Mouse (Mus musculus) thymus, adult 2 months (tissue): Measurements from ENCODE around the gene Gabrr1.

Experiments used
- CTCF ChIP-seq: fragments of 200-500 bp; IDR thresholded peaks from 2 replicates; pipeline ENCODE4 v1.5.1; 2012; ENCODE audit warnings: mild to moderate bottlenecking, control low read depth, low read length, moderate library complexity, borderline replicate concordance; ENCODE audit not compliant: control insufficient read depth, poor library complexity, insufficient read depth; ENCODE audit errors: extremely low read depth
- POLR2A ChIP-seq: fragments of 200-500 bp; IDR thresholded peaks from 2 replicates; pipeline ENCODE4 v1.6.1; 2012; ENCODE audit warnings: mild to moderate bottlenecking, low read length, control low read depth, moderate library complexity; ENCODE audit not compliant: control insufficient read depth, poor library complexity, insufficient read depth; ENCODE audit errors: extremely low read depth

- TF ChIP-seq CTCF, result no peak
- TF ChIP-seq POLR2A, result no peak
These were observed 14.5 kb downstream of the Gabrr1 start for GRCm38 (mm10) chr4:33146679-33147291.
